Mouse (Mus musculus) adrenal gland, adult 18-20 months (tissue): ENCODE results near the gene Fbxl14. TPM values are rescaled to one million over a fixed set of nuclear protein-coding genes. Genes with fewer than 3 reads are reported as not detected.

Experiments used
- DNase-seq, 2 experiments: peaks; one replicate each; pipeline ENCODE4 v3.0.0; 2021 to 2022; ENCODE audit warnings: low spot score in 2 of 2
- total RNA-seq, 2 experiments: library from RNA; stranded (reverse); gene quantifications; 1 replicate in 1 of 2; 2 replicates in 1 of 2; pipeline ENCODE4 v1.2.3; 2021

Gene Fbxl14
- total RNA-seq, 2 experiments from 2014 or later: 31.7 to 34.1 TPM

DNA sequence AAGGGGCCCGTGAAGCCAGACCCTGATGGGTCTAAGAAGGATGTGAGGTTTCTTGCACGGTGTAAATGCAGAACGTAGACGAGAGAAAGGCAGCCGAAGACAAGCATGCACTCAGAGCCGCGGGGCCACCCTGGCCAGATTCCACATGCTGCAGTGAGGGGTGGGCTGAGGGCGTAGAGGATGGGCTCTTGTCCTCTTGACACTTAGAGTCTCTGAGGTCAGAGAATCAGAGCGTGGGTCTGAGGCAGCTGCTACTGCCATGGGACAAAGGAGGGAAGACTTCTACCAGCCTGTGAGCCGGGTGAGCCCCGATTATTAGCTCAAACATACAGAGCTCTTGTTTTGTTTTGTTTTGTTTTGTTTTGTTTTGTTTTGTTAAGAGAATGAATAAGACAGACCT lies 11.1 kb downstream of the Fbxl14 start:
- no peak for DNase-seq

DNA sequence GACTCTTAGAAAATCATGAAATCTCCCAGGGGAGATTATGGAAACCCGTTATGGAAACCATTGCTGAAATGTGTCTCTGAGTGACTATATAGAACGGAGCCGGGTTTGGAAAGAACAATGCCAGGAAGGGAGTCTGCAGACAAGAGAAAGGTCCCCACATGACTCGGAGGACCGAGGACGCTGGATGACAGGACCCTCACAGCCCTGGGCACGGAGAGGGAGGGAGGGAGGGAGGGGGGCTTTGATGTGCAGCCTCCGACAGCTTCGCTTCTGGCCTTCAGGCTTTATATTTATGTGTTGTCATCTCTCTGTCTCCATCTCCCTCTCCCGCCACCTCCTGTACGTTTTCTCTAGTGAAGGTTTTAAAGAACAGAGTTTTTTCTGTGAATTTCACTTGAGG lies 11.5 kb downstream of the Fbxl14 start:
- no peak for DNase-seq

DNA sequence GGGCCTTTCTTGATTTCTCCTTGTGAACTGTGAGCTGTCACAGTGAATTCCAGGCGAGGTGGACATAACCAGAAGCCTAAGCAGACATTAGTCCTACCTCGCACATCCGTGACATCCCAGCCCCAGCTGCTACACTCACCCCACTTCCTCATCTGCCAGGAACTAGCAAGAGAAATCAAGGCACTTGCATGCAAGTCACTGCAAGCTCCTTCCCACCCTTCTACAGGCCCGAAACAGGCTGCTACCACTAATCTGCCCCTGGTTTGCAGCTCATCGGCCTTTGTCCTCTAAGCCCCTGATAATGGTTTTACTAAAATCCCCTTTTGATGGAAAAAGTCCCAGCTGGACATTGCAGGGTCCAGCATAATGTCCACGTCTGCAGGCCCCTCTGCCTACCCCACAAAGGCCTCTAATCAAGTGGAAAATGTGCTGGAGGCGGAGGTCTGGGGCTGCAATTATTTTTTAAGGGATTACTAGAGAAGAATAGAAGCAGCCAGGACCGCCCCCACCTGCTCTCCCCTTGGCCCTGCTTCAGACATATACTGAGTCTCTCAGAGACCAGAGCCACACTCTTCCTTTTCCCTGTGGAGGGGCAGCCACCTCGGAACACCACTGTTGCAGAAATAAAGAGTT lies 12.6 kb downstream of the Fbxl14 start:
- no peak for DNase-seq

DNA sequence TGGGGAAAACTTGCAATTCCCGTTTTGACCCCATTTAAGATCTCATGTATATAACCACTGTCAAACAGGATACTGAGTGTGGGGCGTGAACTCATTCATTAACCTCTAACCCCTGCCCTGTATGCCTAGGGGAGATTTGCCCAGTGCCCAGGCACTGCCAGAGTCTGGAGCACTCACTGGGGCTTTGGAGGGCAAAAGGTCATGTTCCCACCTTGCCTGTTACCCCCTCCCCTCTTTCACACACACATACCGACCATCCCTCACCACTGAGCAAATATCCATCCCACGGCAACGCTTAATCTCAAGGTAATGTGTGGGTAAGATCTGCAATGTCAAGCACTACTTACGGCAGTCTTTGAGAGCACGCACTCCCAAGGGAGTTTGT lies 13.2 kb downstream of the Fbxl14 start:
- no peak for DNase-seq

DNA sequence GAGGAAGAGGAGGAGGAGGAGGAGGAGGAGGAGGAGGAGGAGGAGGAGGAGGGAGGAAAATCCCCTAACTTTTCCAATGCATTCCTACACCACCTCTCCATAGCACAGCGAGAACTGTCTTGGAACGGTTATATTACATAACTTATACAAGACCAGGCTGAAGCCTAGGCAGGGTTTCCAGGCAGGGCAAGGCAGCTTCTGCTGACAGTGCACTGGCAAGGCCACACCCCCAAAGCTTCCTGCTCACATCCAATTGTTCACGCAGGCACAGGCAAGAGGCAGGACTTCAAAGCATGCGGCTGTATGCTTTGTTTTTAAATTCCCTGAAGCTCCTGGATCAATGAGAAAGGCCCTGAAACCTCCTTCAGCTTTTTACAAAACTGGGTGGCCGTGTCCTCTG lies 19.8 kb downstream of the Fbxl14 start:
- DNase-seq: no peak

DNA sequence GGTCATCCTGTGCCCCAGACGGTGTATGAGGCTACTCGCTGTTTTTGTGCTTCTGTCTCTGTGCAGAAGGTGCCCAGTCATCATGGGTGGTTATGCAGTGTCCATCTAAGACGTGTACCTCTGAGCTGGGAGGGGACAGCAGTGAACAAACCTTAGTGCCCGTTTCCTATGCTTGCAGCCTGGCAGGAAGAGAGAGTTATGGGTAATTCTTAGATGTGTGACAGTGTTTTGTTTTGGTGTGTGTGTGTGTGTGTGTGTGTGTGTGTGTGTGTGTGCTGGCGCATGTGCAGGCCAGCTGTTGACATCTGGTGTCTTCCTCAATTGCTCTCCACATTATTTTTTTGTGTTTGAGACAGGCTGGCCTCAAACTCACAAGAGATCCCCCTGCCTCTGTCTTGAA lies 20.6 kb downstream of the Fbxl14 start:
- no peak for DNase-seq

DNA sequence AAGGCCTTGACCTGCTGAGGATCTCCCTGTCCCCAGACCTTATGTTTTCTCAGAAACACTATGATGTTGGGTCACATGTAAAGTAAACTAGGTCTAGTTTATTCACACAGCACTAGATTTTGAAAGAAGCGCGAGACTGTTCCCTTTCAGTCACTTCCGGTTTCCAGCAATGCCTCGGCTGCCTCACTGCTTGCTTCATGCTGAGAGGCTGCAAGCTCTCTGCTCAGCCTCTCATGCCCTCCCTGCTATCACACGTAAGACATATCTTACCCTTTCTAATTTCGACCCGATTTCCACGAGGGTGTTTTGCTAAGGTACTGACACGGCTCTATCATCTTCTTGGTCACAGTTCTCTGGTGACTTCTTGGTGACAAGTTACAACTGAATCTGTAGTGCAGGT lies 22.6 kb downstream of the Fbxl14 start:
- DNase-seq: no peak

DNA sequence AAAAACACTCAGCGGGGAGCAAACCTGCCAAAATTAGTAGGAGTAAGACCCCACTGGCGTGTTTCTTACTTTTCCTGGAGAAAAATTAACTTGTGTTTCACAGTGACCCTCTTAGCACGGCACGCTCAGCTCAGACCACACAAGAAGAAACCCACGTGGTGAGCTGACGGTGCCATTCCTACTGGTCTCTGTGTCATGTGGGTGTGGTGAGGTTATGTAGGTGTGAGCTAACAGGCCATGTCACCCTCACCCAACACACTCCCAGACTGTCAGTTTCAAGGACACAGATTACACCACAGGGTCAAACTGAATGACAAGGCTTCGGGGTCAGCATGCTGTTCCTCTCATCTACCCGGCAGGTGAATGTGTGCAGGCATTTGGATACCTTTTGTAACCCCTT lies 25.3 kb downstream of the Fbxl14 start:
- DNase-seq: no peak

DNA sequence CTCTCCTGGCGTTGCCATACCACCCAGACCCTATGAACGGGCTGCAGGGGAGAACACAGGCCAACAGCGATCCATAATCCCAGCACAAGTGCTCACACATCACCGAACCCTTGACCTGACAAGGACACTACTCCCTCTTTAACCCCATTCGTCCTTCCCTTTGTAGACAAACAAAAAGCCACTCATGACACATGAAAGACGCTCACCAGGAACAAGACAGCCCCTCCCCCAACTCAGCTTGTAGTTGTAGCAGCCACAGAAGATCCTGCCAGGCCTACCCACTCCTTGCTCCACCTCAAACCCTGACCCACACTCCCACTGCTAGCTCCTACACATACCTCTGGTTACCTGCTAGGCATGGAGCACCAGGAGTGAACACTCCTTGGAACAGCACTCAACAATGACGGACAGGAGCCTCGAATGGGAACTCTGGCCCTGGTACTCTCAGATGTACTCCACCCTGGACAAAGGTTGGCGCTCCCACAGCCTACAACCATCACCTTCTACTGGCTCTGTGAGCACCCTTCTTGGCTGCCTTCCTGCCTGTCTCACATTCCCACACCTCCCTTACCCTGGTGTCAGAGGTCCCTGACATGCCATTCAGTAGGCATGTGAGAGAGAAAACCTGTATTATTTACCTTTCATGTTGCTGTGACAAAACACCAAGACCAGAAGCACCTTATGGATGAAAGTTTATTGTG lies 26.2 kb downstream of the Fbxl14 start:
- DNase-seq: no peak

DNA sequence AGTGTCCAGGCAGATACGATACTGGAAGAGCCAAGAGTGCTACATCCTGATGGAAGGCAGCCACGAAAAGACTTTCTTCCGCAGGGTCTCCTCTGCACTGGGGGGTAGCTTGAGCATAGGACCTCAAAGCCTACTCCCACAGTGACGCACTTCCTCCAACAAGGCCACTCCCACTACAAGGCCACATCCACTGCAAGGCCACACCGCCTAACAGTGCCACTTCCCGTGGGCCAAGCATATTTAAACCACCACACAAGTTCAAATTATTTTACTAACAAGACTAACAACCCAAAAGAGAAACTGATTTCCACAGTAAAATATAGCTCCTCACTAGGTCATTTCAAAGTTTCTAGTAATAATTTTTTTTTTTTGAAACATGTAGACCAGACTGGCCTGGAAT lies 28.8 kb downstream of the Fbxl14 start:
- DNase-seq: no peak

DNA sequence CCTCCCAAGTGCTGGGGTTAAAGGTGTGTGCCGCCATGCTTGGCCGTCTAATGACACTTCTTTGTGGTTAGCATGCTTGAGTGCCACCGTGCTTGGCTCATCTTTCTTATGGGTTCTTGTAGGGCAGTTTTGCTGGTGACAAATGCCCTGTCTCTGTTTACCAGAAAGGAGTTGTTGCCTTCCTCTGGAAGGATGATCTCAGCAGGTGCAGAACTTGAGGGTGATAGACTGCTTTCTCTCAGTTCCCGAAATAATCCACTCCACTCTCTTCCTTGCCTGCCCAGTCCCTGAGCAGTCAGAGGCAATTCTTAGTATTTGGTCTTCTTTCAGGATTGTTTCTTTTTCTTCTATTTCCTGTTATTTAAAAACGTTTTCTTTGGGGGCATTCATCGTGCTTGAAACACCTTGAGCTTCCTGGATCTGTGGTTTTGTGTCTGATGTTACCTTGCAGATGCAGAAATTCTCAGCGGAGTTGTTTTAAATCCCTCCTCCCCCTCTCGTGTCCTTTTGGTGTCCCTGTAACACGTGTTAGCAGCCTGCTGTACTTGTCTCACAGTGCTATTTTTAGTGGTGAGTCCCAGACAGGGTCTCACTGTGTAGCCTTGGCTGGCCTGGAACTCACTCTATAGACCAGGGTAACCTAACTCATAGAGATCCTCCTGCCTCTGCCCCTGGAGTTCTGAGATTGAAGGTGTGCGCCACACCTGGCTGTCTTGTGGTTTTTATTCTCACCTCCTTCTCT lies 29.3 kb downstream of the Fbxl14 start:
- no peak for DNase-seq

DNA sequence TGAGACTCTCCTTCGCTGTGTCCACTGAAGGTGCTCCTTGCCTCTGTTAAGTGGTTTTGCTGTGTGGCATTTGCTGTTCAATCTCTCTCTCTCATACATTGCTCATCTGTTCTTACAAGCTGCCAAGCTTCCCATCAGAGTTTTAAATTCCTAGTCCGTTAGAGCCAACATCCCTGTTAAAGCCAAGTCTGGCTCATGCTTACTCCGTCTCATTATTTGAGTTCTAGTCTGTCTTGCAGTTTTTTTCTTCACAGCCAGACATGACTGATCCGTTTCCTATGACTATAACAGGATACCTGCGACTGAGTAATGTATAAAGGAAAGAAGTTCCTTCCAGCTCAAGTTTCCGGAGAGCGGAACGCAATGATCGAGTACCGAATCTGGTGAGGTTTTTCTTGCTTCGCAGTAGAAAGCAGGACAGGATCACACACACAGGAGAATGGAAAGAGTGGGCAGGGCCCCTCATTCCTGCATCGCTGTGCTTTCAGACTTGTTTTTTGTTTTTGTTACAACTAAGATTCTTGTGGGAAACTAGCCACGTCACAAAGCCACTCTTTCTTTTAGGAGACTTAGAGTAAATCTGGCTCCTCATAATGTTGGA lies 30.1 kb downstream of the Fbxl14 start:
- DNase-seq: no peak

DNA sequence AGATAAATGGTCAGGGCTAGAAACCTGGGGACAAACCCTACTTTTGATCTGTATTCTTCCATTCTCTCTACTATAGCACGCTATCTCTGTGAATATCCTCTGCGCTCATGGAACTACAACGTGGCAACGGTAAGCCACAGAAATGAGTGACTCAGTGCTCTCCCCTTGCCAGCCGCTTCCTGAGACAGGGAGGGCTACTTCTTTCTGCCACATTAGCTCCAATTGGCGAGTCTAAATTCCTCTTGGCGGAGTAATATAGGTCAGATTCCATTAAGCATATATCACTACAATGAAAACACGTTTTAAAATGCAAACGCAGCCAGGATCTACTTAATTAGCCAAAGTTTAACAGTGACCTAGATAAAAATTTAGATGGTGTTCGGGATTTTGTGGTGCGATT lies 33.2 kb downstream of the Fbxl14 start:
- no peak for DNase-seq

DNA sequence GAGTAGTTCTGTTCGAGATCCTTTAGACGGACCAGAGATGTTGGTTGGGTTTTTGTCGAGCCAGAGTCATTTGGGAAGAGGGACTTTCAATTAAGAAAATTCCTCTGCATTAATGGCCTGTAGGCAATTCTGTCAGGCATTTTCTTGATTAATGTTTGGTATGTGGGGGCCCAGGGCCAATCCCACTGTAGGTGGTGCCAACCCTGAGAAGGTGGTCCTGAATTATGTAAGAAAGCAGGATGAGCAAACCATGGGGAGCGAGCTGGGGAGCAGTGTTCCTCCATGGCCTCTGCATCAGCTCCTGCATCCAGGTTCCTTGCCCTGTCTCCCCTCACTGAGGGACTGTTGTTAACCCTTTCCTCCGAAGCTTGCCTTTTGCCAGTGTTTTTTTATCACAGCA lies 34.0 kb downstream of the Fbxl14 start:
- no peak for DNase-seq

DNA sequence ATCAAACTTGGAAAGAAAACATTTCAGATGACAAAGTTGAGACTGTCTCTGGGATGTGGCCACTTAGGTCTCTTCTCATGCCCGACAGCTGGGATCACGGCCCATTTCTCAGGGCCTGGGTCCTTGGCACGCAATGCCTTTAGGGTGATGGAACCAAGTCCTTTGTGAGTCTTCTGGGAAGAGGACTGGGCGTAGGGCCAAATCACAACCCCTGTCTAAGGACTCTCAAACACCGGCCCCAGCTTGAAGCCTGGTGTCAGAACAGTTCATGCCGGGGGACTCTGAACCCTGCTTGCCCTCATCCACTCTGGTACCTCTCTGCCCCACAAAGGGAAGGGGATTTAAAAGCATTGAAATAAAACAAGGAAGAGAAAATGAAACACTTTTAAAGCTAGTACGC lies 34.6 kb downstream of the Fbxl14 start:
- DNase-seq: no peak

DNA sequence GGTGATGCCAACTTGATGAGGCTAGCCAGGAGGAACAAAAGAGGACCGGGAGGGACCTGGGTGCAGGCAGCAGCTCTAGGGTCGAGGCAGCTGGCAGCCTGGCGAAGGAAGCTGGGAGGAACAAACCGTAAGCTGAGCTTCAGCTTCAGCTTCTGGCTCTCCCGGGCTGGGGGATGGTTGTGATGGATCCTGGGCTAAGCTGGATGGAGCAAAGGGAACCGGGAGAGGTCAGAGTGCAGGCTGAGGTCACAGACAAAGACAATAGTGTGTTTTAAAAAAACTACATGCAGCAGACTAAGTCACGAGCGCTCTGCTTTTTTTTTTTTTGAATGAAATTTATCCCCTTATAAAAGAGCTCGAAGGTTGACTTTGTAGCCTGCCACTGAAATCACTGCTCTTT lies 41.3 kb downstream of the Fbxl14 start:
- no peak for DNase-seq

DNA sequence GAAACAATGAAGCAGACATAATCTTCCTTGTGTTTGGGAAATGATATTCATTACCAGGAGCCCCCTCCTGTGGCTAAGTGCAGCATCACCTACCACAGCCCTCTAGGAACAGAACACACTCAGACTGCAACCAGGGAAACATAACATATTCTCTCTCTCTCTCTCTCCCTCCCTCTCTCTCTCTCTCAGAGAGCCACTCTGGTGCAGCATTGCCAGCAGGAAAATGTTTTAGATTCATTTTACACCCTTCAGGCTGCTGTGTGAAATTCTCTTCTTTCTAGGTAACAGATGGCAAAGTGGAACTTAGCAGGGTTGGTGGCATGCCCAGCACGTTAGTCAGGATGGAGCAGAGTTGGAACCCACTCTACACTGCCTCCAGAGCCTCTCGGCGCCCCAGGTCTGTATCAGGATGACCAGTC lies 42.0 kb downstream of the Fbxl14 start:
- DNase-seq: no peak

DNA sequence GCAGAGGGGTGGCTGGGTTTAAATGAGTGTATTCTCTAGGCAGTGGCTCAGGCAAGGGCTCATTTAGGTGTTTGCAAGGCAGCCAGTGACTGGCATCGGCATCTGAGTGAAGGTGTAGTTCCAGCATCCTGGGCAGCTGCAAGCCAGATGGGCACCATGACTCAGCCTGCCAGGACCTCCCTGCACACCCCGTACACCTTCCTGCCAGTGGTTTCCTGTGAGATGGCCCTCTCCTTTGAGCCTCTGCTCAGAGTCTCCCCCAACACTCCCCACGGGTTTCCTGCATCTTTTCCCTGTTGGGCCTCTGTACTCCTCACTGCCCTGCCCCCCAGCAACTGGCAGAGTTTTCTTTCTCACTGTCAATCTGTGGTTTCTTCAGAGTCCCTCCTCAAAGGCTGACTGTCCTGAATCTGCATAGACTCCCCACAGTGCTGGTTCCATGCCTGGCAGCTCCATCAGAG lies 42.5 kb downstream of the Fbxl14 start:
- no peak for DNase-seq

DNA sequence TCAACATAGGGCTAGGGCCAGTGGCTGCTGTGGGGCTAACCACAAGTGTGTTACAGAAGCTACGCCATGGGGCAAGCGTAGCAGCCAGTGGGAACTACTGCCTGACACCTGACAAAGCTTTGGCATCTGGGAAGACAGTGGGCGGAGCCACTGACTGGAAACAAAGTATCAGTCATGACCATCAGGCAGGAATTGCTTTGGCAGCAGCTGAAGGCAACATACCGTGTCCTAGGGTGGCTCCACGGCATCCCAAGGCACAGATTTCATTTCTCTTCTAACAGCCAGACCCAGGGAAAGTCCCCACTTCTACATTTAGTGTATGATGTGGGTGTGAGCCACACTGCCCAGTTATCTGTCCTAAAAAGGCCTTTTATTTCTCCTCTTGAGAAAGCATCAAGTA lies 47.0 kb downstream of the Fbxl14 start:
- DNase-seq: no peak

DNA sequence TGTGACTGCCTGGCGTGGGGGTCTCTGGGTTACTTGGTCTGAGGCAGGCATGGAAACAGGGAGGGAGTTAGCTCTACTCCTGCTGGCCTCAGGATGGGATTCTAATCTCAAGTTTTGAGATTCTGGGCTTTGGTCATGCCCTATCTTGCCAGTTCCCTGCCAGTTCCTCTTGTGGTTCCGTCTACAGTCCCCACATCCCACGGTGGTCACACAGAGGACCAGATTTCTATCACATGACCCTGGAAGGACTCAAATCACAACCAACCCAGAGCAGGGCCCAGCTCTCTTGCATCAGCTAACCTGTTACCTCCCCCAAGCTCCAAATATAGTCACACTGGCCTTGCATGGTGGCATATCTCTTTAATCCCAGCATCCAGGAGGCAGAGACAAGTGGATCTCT lies 50.2 kb downstream of the Fbxl14 start:
- no peak for DNase-seq
